ENCODE assay signal across 21 mouse cellular contexts in genomic region chr12:106585626-106586025, GRCm38 (mm10).
A peak's percentile ranks its signal among the peaks of the same experiment; 100 is the strongest.
DNase-seq lines count a peak whose midpoint lies in the region; ATAC-seq and TF ChIP-seq lines count a peak whose summit lies in the region.
"Had no signal": no experiment of that assay in that cellular context is flagged by ENCODE, and none has a peak within 500 bp of the region (broad histone marks: within the 10 kb centered on the region; RNA-seq: fewer than 3 reads in every experiment).

No protein-coding gene starts in this region.

- H3K4me2 ChIP-seq in hindbrain, embryonic 12.5 days (replicated peaks): no peak overlapping the region
- H3K4me2 ChIP-seq: embryonic facial prominence, embryonic 13.5 days; forebrain, embryonic 12.5 days; heart, embryonic 13.5 days; hindbrain, embryonic 13.5 days; intestine, embryonic 15.5 days had no signal

- H3K9ac ChIP-seq in hindbrain, embryonic 12.5 days: no peak overlapping the region
- H3K9ac ChIP-seq: embryonic facial prominence, embryonic 13.5 days; forebrain, embryonic 12.5 days; heart, embryonic 13.5 days; hindbrain, embryonic 13.5 days; intestine, embryonic 15.5 days had no signal

- H3K27me3 ChIP-seq in thymus, adult 2 months (ENCODE audit: control insufficient read depth, insufficient read depth, low read length): no peaks in the 10 kb centered on the region
- H3K27me3 ChIP-seq in hindbrain, embryonic 12.5 days: no peaks in the 10 kb centered on the region
- H3K27me3 ChIP-seq: embryonic facial prominence, embryonic 13.5 days; forebrain, embryonic 12.5 days; hindbrain, embryonic 13.5 days; intestine, embryonic 15.5 days; Patski had no signal

- TF ChIP-seq POLR2A in thymus, adult 2 months (IDR thresholded peaks at IDR 0.05; ENCODE audit: control insufficient read depth, extremely low read depth, insufficient read depth, low read length, poor library complexity): no peak

- ATAC-seq in hindbrain, embryonic 12.5 days (ENCODE audit: low FRiP score): no peak
- ATAC-seq: forebrain, embryonic 16.5 days; hindbrain, postnatal 0 days; intestine, embryonic 15.5 days; Patski had no signal

- no peak overlapping the region for H3K4me3 ChIP-seq in thymus, adult 2 months (ENCODE audit: control insufficient read depth, insufficient read depth, low read length)
- H3K4me3 ChIP-seq in hindbrain, embryonic 12.5 days: no peak overlapping the region
- H3K4me3 ChIP-seq: embryonic facial prominence, embryonic 13.5 days; forebrain, embryonic 12.5 days; heart, embryonic 13.5 days; hindbrain, embryonic 13.5 days; intestine, embryonic 15.5 days had no signal

- H3K36me3 ChIP-seq in thymus, adult 2 months (ENCODE audit: control insufficient read depth, insufficient read depth, low read length): no peaks in the 10 kb centered on the region
- H3K36me3 ChIP-seq in hindbrain, embryonic 12.5 days: no peaks in the 10 kb centered on the region
- H3K36me3 ChIP-seq: embryonic facial prominence, embryonic 13.5 days; forebrain, embryonic 12.5 days; heart, embryonic 13.5 days; hindbrain, embryonic 13.5 days; intestine, embryonic 15.5 days had no signal

- WGBS in thymus, adult 2 months: 52% methylated on average over 5 of the region's 5 CpGs
- WGBS in hindbrain, embryonic 12.5 days: 90% methylated on average over 5 of the region's 5 CpGs

- peaks cover 31% of the 10 kb centered on the region for H3K4me1 ChIP-seq in thymus, adult 2 months (replicated peaks; ENCODE audit: control insufficient read depth, insufficient read depth, low read length)
- H3K4me1 ChIP-seq in hindbrain, embryonic 12.5 days: no peaks in the 10 kb centered on the region
- H3K4me1 ChIP-seq: forebrain, embryonic 12.5 days; heart, embryonic 13.5 days; hindbrain, embryonic 13.5 days; intestine, embryonic 15.5 days had no signal

- peak; percentile 40 for DNase-seq in thymus, postnatal 14 days
- DNase-seq in thymus, adult 2 months: no peak
- DNase-seq in ES-CJ7 (ENCODE audit: low read depth, low spot score): peak; percentile 44
- peak; percentile 49 for DNase-seq in ZHBTc4 (ENCODE audit: low read depth, low spot score)
- no peak for DNase-seq in urinary bladder, adult 18-20 months (ENCODE audit: low spot score in 2 of 2)
- DNase-seq in c-Kit-positive CD71-positive TER-119-positive erythroid progenitor cells, embryonic 14.5 days (ENCODE audit: low spot score): no peak
- DNase-seq: adrenal gland, postnatal 10 days; cerebellum, adult 11-12 months; cerebellum, adult 9-10 months; cerebellum, postnatal 25 days; gastrocnemius, postnatal 14 days; heart, postnatal 36 days had no signal

- no peak for TF ChIP-seq CTCF in thymus, adult 2 months (IDR thresholded peaks at IDR 0.05; ENCODE audit: borderline replicate concordance, control insufficient read depth, extremely low read depth, insufficient read depth, low read length, poor library complexity)

- H3K9me3 ChIP-seq in hindbrain, embryonic 12.5 days (replicated peaks): no peaks in the 10 kb centered on the region
- H3K9me3 ChIP-seq: embryonic facial prominence, embryonic 13.5 days; forebrain, embryonic 12.5 days; heart, embryonic 13.5 days; hindbrain, embryonic 13.5 days; intestine, embryonic 15.5 days had no signal

- H3K27ac ChIP-seq in thymus, adult 2 months (ENCODE audit: control insufficient read depth, insufficient read depth, low read length): no peak overlapping the region
- no peak overlapping the region for H3K27ac ChIP-seq in hindbrain, embryonic 12.5 days
- H3K27ac ChIP-seq: embryonic facial prominence, embryonic 13.5 days; forebrain, embryonic 12.5 days; heart, embryonic 13.5 days; hindbrain, embryonic 13.5 days; hindbrain, postnatal 0 days; intestine, embryonic 15.5 days had no signal

Comparison
In these comparisons a context has a peak if more than half of its experiments do, and no peak if none do; other contexts are left out.
1. DNase-seq: peak in thymus, postnatal 14 days (single experiment), ES-CJ7 (single experiment) and ZHBTc4 (single experiment); none in thymus, adult 2 months (single experiment), urinary bladder, adult 18-20 months (0 of 2) and c-Kit-positive CD71-positive TER-119-positive erythroid progenitor cells, embryonic 14.5 days (single experiment).